Mouse (Mus musculus) megakaryocyte, embryonic 14.5 days (primary cell): ENCODE results near the gene Satb1.

ENCODE experiments used
- FLI1 ChIP-seq: IDR thresholded peaks from 2 replicates; pipeline ENCODE4 v1.6.1; 2012; ENCODE audit warnings: low read length, inconsistent platforms, mixed read lengths
- GATA1 ChIP-seq: IDR thresholded peaks from 3 replicates; pipeline ENCODE4 v1.6.1; 2012; ENCODE audit warnings: mixed read lengths, low read length, inconsistent platforms, borderline replicate concordance

DNA sequence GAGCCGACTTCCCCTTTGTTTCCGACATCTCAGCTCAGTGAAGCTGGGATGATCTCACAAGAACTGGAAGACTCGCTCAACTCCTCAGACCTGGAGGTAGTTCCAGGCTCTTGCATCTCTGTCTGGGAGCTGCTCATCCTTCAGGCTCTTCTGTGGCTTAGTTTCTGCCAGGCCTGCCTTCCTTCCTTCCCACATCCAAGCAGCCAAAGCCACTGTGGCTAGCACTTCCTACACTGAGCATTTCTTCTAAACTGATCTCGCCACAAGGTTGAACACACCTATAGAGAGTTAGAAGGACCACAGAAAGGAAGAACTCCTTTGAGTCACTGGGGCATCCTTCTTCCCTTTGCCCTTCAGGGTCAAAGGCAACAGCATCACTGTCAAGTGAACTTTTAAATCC lies 44.0 kb downstream of the Satb1 start:
- TF ChIP-seq GATA1, result no peak
- no peak for TF ChIP-seq FLI1
